Mouse (Mus musculus) brain, adult 2 months (tissue): ENCODE results near the gene Kcng4.

Experiments used
- DNase-seq: peaks from one replicate; pipeline ENCODE4 v3.0.0; 2011; ENCODE audit warnings: low read depth, low spot score

Gene Kcng4

DNA sequence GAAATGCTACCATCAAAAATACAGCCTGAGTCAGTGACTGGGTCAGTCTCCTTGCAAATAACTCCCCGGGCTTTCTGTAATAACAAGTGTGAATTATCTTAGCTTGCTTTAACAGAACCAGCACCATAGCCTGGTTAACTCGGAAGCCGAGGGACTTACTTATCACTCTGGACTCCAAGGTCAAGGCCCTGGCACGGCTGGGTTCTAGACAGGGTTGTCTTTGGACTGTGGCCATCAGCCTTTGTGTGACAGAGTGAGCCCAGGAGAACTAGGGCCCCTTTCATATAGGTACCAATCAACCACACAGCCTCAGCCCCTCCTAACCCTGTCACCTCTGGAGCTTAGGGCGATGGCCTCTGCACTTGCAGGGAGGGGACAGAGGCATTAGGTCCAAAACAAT lies 5.6 kb upstream of the Kcng4 start:
- no peak for DNase-seq

DNA sequence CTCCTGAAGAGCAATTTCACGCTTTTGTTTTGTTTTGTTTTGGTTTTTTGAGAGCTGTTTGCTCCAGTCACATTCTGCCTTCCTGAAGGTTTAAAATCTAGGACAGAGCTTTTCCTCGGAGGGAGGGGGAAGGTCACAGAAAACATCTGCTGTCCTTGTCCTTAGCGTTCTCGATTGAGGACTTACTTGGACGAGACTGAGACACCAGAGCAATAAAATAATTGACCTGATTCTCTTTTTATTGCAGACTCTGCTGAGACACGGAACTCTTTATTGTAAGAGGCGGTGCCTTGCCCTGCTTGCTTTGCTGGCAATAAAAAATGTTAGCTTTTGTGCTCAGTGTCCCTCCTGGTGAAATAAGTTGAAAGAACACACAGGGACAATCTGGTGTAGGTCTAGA lies 4.3 kb upstream of the Kcng4 start:
- peak; percentile 66 for DNase-seq

DNA sequence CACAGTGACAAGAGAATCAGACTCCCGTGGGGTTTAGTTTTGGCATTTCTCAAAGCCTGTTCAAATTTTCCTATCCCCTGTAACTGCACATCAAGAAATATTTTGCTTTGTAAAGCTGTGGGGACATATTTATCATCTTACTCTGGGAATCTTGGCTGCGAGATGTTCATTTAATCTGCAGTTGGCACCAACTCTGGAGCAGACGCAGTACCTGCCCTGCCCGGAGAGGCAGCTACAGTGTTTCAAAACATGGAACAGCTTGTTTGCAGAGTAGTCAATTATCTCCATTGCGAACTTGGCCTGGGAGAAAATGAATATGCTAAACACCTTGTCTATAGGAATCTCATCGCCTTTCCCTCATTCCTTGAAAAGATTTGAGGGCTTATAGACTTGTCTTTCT lies 2.8 kb upstream of the Kcng4 start:
- peak; percentile 51 for DNase-seq

DNA sequence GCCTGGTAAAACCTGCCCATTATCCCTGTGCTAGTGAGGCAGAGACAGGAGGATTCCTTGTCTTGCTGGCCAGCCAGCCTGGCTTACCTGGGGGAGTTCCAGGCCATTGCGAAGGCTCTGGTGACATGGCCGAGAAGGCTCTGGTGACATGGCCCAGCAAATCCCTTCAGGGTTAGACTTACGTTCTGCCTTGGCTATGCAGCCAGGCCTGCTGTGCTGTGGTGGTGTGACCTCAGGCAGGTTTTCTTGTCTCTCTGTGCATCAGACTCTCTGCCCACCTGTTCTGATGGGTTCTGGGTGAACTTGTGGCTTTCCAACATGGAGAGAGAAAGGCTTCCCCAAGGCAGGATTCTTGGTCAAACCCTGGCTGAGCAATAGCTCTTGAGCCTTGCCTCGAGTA lies 1.9 kb upstream of the Kcng4 start:
- DNase-seq, result no peak

DNA sequence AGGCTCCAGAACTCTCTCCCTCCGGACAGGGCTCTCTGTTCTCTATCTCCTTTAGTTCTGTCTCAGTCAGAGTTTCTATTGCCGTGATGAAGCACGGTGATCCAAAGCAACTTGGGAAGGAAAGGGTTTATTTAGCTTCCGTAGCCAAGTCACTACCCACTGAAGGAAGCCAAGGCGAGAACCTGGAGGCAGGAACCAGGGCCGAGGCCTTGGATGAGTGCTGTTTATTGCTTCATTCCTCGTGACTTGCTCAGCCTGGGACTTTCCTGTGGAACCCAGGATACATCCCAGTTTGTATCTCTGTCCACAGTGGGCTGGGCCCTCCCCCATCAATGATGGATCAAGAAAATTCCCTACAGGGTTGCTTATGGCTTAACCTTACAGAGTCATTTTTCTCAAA lies 1.3 kb upstream of the Kcng4 start:
- DNase-seq, result no peak

DNA sequence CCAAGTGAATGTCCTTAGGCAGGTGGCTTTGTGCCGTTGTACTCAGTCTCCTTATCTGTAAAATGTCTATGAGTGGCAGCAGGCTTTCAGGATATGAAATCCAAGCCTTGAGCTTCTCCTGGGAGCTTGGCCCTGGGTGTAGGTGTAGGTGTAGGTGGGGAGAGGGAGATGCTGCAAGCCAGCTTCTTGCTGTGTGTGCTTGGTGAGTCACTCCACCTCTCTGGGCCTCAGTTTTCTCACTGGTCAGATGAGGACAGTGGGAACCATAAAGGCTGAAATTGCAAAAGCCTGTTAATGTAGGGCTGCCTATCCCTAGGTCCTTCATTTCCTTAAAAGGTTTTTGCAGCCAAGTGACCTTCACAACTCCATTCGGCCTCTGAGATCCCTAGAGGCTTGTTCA lies 478 bp upstream of the Kcng4 start:
- DNase-seq, result peak; percentile 54

DNA sequence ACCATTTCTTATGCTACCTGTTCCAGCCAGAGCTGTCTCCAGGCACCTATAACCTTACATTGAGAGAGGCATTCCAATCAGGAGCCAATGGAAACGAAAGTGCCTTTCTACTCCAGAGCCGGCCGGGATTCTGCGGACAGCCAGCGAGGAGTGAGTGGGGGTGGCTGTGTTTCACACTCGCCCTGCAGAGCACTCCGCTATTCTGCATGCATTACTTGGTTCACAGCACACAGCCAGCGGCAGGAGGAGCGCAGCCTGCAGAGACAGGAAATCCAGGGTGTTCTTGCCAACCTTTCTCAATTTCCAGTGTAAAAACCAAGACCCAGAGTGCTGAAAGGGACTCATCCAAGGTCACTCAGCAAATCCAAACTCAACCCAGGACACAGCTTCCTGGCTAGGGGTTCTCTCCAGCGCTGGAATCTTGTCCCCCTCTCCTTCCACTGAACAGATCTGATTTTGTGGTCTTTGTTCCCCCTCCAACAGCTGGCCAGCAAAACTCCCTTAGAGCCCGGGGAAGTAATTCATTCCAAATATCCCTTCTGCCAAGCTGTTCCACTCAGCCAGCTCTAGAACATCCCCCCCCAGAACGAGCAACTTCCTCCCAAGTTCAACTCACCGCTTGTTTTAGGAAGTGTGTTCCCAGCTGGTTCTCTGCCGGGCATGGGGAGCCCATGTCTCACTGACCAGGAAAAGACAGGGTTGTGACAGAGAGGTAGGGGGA lies 704 bp downstream of the Kcng4 start:
- peak; percentile 62 for DNase-seq

DNA sequence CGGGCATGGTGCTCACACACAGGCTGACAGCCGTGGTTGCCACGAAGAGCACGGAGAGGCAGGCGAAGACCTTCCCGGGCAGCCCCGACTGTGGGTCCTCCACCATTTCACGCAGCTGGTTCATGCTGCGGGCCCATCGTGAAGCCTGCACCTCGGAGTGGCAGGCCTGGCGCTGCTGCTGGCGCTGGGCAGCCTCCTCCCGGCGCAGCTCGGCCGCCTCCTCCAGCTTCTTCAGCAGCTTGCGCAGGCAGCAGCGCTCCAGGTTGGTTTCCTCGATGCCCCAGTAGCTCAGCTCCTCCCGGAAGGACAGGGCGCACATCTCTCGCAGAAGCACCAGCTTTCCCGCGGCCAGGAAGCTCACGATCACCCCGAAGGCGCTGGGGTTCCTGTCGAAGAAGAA lies 2.6 kb downstream of the Kcng4 start:
- DNase-seq, result no peak

DNA sequence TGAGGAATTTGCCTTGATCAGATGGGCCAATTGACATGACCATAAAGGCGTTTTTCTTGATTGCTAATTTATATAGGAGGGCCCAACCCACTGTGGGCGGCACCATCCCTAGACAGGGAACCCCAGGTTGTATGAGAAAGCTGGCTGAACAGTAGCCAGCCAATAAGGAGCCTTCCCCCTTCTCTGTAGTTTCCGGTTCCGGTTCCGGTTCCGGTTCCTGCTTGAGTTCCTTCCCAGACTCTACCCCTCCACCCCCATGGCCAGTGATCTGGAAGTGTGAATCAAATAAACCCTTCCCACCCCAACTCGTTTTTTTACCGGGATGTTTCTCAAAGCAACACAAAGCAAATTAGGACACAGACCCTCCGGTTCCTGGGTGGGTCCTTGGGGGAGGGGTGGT lies 3.2 kb downstream of the Kcng4 start:
- DNase-seq, result no peak

DNA sequence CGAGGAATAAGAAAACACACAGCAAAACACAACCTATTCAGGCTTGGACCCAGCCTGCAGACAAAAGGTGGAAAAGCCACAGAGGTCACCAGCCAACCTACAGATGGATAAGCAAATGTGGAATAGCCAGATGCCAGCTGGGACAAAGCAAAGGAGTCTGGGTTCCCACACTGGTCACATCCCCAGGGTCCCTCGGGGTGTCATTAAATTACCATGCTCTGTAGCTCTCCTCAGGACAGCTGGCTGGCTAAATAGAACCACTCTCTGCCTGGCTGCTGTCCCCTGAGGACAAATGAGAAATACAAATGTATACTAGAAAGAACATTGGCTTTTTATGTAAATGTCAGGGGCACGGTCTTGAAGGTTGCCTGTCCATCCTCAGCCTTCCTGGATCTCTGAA lies 4.6 kb downstream of the Kcng4 start:
- no peak for DNase-seq

DNA sequence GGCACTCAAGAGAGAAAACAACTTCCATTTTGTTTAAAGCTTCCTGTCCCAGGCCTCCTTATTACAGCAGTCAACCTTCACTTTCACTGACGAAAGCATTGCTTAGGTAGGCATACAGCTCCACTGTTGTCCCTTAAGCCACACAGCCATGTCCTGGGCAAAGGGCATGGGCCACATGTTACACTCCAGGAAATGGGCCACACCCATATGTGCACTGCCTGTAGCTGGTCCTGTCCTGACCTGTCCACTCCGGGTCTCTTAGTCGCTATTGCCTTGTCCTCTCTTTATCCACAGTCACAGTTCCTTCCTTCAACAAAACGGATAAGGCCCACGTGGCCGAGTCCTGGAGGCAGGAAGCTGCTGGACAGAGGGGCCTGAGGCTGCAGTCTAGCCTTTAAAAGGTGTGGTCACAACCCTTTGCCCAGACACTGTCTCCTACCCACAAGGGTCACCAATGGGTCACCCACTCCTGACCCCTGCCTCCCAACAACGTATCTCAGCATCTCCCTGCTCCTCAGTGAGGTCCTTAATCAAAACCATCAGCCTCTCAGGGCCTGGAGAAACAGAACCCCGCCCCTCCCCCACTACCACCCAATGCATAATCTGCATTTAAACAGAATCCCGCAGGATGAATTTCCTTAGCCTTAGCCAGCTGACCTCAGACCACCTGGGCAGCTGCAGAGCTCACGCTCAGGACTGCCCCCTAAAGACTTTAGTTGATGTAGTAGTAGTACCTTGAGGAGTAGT lies 7.7 kb downstream of the Kcng4 start:
- no peak for DNase-seq

DNA sequence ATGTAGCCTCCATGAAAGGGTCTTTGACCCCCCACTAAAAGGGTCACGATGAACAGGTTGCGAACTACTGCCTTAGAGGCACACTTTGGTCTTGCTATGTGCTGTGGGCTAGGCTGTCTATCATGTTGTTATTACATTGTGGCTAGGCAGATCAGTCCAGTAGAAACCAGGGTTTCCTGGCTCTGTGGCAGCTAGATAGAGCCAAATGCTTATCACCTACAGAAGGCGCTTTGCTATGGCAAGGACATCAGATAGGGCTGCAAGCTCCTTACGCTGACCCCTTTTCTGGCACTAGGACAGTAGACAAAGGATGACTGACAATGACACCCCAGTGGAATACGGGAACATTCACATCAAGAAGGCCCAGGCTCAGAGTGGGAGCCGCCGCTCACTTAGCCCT lies 8.3 kb downstream of the Kcng4 start:
- DNase-seq, result no peak

DNA sequence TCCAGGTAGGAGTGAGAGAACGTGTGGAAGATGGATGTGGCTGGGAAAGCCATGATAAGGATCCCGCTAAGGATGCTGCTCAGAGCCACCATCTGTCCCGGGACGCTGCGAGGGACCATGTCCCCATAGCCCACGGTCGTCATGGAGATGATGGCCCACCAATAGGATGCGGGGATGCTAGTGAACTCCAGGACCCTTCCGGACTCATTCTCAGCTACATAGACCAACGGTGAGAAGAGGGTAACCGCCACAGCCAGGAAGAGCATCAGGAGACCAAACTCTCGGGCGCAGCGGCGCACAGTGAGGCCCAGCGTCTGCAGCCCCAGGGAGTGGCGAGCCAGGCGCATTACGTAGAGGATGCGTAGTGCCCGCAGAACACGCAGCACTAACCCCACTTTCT lies 9.7 kb downstream of the Kcng4 start:
- no peak for DNase-seq

DNA sequence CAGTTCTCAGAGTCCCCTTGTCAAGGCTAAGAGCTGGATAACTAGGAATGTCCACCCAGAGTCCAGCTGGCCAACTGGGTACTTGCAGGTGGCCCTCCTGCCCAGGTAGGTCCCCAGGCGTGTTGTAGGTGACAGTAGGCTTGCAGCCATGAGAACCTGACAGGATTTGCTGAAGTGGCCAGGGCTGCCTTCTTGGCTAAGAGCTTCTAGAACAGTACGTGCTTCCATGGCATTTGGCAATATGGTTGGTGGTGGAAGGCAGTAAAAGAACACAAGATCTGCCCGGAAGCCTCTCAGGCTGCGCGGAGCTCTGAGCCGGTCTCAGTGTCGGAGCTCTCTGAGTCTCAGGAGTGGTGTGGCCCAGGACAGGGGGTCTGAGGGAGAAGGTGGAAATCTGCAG lies 10.6 kb downstream of the Kcng4 start:
- no peak for DNase-seq

DNA sequence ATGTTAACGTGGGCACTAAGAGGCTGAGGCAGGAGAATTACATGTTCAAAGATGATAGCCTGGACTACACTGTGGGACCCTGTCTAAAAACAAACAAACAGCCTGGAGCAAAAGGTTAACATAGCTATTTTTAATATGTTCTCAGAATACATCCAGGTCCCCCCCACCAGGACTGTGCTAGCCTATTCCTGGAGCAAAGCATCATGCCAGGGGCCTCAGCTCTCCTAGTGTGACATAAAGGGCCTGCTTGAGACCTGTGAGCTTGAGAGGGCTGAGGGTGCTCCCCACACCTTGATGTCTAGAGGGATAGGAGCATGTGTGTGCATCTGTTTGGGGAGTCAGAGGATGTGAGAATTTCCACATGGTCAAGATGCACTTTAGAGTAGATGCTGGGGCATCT lies 11.7 kb downstream of the Kcng4 start:
- no peak for DNase-seq

DNA sequence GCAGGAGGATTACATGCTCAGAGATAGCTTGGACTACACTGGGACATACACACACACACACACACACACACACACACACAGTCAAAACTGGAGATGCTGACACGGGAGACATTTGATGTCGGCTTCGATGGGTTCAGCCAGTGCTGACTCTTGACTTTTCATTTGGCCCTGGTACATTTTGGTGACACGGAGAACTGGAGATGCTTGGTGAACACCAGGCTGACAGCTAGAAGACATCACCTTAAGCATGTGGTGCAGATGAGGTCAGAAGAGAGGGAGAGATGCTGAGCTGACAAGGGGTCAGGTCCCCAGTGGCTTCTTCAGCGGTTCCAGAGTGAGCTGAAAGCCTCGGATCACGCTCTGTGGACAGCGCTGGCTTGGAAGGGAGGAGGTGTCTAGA lies 12.4 kb downstream of the Kcng4 start:
- no peak for DNase-seq

DNA sequence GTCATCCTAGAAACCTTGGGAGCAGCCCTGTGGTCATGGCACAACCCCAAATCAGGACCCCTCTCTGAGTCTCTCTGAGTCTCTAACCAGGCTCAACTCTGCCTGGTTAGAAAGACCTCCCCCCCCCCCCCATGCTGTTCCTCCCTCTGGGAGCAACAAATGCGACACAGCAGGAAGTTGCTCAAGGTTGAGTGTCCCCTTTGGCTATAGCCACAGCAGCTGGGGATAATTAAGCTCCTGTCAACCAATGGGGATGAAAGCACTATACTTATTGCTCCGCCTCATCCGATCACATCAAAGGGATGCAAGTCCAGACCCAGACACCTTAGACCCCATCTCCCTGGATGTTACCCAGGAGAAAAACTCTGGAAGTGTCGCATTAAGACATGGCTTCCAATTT lies 12.9 kb downstream of the Kcng4 start:
- DNase-seq, result no peak

DNA sequence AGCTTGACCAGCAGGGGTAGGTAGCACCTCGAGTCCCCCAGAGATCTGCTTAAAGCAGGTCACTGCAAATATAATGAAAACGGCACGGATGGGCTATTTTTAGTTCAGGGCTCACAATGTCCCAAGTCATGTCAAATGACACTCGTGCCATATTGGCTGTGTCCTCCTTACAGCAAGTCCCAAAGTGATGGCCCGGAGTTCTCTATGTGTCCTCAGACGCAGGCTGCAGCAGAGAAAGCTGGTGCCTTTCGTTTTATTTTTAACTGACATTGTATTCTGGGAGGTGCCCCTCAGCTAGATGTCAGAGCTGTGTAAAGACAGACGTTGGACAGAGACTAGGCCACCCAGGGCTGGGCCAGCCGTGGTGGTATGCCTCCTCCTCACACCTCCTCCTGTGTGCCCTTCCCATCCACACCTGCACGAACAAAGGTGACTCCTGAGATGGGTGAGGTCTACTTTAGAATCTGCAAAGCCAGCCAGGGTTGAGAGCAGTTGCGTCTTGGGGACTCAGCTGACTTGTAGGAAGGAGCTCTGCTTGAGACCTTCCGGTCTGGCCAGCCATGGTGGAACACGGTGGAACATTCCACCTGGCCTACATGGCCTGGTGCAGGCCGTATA lies 14.5 kb downstream of the Kcng4 start:
- DNase-seq, result no peak

DNA sequence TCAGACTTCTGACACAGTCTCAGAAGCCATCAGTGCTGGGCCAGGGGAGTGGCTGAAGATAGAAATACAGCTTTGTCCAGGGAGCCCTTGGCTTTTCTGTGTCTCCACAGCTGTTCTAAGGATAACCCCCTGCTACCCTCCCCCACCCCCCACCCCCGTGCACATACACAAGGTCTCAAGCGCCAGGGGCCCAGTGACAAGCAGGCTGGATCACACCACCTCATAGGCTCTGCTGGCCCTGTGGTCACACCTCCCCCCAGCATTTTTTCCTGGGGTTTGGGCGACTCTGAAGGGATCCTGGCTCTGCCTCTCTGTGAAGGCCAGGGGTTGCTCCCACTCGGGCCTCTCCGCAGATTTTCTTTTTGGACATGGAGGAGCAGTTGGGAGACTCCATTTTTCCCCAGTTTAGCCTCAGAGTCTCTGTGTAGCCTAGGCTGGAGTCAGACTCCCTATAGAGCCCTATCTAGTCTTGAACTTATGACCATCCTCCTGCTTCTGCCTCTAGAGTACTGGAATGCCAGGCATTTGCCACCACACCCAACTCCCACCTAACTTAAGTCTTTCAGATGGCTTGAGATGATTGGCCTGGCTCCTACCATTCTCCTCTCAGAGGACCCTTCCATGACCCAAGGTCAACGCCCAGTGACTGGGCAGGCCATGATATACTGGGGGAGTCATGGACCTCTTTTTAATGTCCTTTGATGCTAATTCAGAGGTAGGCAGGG lies 15.2 kb downstream of the Kcng4 start:
- DNase-seq, result no peak

DNA sequence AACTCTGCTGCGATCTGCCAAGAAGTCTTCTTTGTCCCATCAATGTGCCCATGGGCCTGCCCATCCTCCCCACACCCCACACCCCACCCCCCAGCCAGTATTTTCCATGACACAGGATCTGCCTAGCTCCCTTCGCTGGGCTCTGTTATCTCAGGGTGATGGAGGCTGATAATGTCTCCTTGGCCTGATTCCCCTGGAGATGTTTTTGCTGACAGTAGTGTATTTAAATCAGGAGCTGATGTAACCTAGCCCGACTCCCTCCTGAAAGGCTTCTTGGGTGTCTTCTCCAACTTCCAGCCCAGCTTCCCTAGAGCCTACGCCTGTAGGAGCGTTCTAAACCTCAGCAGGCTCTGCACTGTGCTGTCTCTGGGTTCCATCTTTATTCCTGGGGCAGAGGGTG lies 16.6 kb downstream of the Kcng4 start:
- no peak for DNase-seq

DNA sequence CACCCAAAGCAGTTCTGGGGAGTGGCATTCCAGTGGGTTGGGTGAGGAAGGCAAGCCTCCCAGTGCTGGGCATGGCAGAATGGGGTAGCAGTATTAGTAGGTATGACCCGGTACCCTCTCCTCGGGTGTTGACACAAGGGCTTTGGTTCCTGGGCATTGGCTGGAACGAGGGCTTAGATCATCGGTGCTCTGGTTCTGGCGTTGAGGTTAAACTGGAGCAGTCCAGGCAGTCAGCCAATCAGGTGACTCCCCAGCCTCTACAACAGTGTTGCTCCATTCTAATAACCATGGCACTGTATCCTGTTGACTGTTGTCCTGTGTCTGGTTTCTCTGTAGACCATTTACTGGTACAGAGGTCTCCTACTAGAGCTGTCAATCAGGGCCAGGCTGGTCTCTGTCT lies 17.9 kb downstream of the Kcng4 start:
- DNase-seq, result no peak

DNA sequence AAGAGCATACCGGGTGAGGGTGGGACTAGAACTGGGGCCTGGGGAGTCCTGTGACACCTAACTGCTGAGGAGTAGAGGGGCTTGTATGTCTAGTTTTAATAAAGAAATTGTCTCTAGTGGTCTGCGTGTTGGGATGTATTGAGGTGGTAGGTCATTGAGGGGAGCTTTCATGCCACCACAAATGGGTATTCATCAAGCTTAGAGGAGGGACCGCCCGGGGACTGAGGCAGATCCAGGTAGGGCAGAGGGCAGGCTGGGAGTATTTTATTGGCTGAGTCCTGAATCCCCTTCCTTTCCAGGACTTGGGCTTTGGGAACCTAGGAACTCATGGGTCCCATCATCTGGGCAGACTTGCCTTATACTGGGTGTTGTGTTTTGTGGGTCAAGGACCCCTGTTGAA lies 18.7 kb downstream of the Kcng4 start:
- no peak for DNase-seq
